Mouse (Mus musculus) CD4-positive helper T cell, adult 2 months (primary cell): ENCODE results near the gene Bcl7c.

Experiments used
- DNase-seq: peaks from one replicate; pipeline ENCODE4 v3.0.0-alpha.2; 2012; ENCODE audit warnings: low read depth, missing footprints, low spot score

Bcl7c gene

DNA sequence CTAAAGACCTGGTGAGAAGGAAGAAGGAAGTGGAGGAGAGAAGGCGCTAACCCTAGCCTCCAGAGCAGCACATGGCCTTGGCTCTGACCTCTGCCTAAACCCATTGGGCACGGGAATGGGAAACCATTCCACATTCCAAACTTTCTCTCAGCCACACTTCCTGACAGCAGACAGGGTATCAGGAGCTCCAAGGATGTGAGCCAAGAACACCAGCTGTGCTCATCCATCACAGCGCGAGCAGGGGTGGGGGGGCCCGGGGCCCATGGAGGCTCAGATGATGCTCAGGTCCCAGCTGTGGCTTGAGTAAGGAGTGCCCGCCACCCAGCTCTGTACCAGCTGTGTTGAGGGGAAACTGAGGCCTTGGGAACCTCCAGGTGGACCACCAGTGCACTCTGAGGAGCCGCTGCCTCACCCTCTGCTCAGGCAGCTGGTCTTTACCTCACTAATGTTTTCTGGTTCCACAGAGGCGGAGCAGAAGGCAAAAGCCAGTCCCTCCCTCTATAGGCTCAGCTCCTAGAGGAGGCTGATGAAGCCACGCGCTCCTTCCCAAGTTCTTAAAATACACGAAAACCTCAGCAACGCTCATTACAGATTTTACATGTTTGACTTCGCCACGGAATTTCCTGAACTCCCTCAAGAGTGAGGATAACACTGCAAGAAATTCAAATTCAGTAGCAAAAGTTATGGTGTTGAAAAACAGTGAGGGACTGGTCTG, 23.3 kb downstream of the Bcl7c start:
- DNase-seq, result no peak

DNA sequence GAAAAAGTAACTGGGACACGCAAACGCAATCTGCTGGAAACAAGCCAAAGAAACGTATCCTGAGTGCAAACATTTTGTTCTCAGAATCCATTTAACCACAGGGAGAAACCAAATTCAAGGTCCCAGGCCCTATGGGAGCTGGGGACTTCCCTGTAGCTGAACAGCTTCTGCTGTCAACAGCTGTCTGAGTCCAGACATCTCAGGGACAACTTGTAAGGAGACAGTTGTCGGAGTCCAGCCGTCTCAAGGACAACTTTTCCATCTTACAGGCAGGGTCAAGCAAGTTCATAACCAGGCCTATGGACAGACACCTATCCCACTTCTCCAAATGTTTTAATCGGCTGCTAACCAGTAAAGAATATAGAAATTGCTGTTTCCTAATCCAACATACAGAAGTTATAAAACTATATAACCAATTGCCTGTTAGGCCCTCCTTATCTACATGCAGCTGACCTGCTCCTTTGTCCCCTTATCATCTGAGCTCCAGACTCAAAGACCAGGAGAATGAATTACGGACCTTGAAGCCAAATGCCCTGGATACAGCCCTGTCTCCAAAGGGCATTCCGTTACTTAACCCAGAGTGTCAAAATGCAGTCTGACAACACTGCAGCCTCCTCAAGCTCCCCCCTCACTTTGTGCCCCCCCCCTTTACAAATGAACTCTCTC, 26.7 kb downstream of the Bcl7c start:
- no peak for DNase-seq

DNA sequence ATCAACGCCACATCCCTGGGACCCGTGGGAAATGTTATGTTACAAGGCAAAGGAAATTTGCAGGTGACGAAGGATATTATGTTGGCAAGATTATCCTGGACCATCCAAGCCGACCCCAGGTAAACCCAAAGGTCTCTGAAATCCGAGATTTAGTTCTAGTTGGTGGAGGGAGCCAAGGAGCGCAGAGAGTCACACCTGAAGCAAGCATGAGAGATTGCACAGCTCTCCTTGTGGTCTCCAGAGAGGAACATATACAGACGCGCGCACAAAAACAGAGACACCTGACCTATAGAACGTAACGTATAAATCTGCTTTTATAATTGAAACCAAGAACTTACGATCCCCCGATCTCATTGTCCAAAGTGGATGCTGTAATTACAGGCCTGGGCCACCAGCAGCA, 28.2 kb downstream of the Bcl7c start:
- DNase-seq, result no peak

DNA sequence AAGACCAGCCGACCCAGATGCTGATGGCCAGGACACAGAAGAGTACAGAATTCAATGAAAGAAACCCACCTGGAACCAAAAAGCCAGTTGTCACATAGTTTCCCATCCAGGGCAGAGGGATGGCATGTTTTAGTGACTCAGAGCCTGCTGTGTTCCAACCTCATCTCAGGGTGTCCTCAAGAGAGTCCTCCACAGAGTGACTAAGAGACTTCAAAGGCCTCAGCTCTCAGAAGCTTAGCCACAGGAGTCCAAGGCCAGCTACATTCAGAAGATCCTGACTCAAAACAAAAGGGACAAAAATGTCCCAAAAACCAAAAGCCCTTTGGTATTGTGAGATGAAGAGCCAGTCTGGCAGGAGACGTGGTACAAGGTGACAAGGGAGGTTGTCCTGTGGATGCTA, 29.9 kb downstream of the Bcl7c start:
- DNase-seq, result no peak

DNA sequence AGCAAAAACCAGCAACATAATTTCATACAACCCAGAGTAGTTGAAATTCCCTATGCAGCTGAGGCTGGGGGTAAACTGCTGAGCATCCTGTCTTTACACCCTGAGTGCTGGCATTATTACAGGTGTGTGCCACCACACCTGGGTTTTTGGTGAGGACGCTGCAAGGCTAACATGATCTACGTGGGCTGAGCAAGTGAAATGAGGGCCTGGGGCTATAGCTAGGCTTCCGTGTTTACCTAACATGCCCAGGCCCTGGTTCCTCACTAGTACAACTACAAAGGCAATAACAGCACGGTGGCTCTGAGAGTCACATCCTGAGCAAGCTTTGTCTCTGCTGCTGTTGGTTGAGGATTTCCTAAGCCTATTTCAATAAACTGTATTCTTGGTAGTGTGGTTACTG, 31.1 kb downstream of the Bcl7c start:
- no peak for DNase-seq

DNA sequence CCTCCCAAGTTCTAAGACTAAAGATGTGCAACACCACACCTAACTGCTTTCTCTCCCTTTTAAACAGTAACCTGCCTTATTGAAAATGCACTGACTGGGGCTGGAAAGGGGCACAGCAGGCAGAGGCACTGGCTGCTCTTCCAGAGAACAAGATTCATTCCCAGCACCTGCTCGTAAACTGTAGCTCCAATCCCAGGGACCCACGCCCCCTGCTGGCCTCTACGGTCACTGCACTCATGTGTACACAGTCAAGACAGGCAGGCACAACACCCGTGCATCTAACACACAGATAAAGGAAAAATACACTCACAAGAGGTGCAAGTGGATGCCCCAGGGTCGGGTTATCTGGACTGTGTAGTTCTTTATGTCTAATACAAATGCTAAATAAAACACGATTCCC, 31.7 kb downstream of the Bcl7c start:
- DNase-seq, result peak; percentile 46

DNA sequence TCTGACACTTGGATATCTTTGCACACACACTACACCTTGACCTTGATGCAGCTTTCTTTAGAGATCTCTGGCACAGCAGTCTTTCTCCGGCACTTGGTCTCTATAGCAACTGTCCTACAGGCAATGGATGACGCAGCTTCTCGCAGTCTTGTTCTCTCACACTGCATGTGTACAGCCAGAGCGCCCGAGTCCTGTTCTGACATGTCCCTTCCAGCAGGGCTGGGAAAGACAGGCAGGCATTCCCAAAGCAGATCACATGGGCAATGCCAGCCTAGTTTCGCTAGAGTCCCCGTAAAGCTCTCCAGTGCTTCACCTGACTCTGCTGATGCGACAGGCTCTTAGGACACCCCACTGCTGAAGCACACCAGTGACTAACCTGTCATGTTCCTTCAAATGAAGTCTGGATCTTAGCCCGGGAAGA, 33.3 kb downstream of the Bcl7c start:
- no peak for DNase-seq

DNA sequence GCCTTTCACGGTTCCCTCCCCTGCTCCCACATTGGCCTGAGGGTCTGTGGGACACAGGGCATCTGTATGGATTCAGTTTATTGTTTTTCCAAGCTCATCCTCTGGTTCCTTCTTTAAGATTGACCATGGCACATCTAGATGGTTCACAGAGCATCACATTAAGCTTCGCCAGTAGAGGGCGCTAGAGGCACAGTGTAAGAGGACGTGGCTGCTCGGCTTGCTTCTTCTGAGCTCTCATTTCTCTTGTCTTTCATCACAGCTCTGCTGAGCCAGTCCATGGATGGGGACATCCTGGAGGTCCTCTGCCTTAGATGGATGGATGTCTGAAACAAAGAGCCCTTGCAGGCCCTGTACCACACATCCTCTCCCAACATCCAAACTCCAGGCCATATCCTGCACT, 33.8 kb downstream of the Bcl7c start:
- peak; percentile 74 for DNase-seq

DNA sequence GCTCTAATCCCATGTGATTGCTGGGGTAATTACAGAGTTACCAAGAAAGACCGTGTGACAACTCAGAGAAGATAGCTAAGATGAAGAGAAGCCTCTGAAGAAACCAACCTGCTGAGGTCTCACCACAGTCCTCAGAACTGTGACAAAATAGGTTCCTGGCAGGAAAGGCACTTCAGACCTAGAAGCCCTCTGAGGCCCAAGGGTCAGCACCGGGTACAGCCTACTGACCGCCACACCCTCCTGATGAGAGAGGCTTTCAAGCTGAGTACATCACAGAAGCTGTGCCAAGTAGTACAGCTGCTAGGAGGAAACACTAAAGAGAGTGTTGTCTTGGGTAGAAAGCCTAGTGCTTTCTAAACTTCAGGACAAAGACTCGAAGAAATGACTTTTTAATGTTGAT, 36.0 kb downstream of the Bcl7c start:
- no peak for DNase-seq

DNA sequence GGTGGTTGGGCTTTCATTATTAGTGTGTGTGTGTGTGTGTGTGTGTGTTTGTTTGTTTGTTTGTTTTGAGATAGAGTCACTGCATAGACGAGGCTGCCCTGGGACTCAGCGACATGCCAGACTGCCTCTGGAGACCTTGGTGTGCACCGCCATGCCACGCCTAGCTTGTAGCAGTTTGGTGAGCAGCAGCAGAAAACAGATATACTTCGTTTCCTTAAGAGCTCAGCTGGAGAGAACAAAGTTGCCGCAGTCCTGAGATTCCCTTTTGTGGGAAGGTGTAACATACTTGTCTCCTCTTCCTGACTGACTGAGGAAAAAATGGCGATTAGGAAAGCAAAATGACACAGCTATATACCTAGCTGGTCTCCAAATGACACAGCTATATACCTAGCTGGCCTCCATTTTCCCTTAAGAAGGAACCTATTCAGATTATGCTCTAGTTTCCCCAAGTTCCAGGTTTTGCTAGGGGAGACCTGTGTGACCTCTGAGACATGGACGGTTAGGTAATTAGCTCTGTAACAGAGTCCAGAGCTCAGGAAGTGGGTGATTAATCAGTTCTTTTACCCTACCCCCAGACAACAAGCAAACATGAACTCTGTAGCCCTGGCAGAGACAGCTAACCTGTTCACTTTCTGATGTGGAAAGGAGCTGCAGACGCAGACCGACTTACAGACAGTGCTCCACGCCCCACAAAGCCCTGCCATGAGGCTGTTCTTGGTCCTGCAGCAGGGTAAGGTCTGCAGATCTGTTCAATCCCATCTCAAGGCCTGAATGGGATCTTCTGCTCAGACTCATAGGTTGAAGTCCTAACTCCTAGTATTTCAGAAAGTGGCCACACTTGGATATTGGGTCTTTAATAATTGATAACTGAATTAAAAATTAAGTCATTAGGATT, 36.6 kb downstream of the Bcl7c start:
- DNase-seq, result no peak

DNA sequence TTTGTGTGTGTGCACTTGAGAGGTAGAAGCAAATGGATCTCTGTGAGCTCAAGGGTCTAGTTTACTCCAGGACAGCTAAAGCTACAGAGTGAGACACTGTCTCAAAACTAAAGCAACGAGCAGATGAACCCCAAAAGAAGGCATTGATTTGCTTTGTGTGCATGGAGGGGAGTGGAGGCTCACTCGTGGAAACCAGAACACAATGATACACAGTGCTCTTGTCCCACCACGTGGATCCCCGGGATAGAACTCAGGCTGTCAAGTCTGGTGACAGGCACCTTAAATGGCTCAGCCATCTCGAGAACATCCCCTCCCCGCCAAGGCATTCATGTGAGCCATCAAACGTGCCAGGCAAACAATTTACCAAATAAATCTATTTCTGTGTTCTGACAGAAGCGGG, 41.6 kb downstream of the Bcl7c start:
- DNase-seq, result no peak

DNA sequence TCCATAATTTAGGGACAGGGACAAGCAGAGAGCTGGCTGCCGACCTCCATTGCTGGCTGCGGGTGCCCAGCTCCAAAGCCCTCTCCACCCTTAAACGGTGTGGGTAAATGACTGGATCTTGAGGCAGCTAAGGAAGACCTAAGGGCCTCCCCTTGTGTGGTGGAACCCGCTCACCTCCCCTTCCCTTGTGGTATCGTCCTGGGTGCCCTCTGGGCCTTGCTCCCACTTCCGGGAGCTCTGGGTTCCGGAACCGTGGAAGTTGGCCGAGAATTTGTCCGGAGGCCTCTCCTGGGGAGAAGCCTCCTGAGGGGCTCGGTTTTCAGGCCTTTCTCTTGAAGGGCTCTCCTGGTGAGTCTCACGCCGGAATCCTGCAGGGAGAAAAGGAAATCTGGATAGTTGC, 42.1 kb downstream of the Bcl7c start:
- DNase-seq, result no peak

DNA sequence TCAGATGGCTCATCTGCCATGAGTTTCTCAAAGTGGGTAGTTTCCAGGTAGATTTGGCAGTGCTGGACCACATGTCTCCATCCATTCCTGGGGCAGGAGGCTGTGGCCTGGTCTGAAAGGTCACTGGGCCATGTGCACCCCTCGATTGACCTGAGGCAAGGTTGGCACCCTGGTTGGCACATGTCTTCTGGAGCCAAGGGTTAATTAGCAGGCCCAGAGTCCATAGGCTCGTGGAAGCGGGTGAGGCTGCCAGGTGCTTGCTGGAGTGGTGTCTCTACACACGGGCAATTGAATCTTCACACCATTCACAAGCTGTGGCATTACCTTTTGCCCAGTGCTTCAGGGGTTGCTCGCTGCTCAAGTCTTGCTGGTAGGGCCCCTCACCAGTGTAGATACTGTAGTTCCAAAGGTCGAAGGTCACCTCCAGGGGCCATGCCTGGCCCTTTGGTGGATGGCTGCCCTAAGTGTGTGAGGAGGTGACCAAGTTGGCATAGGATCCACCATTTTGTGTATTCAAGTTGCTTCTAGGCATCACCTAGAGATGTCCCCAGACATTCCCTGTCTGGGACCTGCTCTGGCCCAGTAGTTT, 42.6 kb downstream of the Bcl7c start:
- no peak for DNase-seq

DNA sequence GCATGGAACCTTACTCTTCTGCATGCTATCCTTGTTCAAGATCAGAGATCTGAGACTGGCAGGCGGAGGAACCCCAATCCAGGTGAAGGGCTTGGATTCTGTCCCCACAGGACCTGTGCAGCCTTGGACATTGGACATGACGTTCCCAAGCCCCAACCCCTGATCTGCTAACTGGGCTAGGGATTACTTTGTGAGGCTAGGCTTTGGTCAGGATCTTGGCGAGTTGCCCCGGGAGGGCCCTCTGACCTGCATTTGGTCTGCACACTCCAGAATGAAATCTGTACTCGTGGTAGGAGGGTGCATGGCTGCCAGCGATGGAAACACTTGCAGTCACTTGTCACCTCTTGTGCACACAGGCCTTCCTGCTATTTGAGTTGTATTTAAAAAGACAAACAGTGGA, 45.8 kb downstream of the Bcl7c start:
- no peak for DNase-seq

DNA sequence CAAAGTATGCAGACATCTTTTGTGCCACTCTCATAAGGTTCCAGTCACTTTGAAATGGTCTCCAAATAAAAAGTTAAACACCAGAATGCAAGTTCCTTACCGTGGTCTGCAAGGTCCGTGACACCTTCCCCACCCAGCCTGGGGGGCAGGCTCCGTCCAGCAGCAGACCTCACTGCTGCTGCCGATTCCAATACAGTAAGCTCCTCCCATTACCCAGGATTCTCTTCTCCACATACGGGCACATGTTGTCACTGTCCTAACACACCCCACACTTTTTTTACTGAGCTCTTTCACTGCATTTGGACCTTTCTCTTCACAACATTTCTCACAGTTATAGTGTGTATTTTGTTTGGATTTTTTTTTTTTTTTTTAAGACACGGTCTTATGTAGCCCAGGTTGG, 46.9 kb downstream of the Bcl7c start:
- DNase-seq, result no peak

DNA sequence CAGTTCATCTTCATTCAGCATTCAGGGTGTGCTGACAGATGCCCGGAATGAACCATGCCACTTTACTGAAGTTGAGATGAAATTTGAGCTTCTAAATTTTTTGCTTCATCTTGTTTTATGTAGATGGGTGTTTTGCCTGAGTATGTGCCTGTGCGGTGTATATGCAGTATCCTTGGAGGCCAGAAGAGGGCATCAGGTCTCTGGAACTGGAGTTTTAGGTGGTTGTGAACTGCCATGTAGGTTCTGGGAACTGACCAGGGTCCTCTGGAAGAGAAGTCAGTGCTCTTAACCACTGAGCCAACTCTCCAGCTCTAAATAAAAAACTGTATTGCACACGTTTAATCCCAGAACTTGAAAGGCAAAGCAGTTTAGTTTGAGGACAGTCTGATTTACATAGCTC, 47.9 kb downstream of the Bcl7c start:
- no peak for DNase-seq

DNA sequence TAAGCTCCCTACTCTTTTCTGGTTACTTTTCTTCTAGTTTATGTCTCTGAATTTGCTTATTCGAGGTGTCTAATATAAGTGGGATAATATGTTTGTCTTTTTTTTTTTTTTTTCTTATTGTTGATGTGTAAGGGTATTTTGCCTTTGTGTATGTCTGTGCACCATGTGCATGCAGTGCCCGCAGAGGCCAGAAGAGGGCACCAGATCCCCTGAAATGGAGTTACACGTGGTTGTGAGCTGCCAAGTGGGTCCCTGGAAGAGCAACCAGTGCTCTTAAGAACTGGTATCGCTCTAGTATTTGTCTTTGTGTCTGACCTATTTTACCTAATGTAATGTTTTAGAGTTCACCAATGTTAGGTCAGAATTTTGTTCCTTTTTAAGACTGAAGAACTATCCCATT, 51.8 kb downstream of the Bcl7c start:
- DNase-seq, result peak; percentile 54

DNA sequence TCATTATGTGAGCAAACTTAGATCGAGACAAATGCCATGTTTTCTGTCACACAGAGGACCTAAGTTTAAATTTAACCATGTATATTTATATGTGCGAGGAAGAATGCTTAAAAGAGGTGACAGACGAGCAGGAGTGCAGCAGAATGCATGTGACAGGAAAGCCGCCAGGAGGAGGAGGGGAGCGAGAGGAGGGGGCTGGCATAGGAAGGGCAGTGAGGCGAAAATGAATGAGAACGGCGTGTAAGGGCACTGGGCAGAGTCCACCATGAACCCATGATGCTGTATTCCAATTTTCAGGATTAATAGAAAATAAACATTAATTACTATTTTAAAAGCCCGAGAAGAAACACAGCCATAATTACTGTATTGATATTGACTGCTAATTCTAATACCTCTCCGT, 54.4 kb downstream of the Bcl7c start:
- no peak for DNase-seq

DNA sequence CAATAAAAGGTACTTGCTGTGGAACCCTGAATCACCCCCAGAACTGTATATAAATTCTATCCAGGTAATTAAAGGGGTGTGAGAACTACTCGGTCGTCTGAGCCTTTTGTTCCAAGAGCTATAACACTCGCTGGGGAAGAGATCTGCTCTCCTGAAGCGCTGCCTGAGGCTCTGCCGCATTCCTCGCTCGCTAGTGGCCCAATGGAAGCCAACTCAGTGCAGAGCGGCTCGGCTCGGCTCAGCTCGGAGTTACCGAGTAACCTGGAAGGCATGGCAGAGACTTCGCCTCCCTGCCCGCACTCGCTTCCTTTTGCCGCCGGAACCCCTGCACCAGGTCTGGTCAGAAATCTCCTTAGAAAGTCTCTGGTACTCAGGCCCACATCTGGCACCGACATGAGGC, 56.7 kb downstream of the Bcl7c start:
- no peak for DNase-seq

DNA sequence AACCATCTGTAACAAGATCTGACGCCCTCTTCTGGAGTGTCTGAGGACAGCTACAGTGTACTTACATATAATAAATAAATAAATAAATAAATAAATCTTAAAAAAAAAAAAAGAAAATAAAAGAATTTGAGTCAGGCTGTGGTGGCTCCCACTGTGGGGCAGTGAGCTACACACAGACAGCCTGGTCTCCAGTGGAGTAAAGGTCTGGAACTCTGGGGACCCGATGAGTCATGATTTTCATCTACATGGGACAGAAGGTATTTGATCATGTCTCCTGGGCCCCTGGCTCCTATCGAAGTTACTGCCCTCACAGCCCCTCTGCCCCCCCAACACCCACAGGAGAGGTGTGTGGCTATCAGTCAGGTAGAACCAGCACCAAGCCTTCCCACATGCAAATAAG, 57.1 kb downstream of the Bcl7c start:
- no peak for DNase-seq

DNA sequence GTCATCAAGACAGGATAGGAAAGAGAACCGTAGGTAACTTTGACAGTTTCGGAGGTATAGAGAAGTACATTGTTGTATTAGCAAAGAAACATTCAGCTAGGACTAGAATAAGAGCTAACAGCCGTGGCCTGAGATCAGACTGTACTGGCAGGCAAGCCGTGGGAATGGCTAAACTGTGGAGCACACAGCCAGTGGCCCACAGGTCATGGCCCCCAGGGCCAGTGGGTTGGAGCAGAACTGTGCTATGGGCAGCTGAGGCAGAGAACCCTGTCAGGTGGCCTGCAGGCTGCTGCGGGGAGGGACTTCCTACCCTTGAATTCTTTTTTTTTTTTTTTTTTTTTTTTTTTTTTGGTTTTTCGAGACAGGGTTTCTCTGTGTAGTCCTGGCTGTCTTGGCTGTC, 59.5 kb downstream of the Bcl7c start:
- DNase-seq, result no peak

DNA sequence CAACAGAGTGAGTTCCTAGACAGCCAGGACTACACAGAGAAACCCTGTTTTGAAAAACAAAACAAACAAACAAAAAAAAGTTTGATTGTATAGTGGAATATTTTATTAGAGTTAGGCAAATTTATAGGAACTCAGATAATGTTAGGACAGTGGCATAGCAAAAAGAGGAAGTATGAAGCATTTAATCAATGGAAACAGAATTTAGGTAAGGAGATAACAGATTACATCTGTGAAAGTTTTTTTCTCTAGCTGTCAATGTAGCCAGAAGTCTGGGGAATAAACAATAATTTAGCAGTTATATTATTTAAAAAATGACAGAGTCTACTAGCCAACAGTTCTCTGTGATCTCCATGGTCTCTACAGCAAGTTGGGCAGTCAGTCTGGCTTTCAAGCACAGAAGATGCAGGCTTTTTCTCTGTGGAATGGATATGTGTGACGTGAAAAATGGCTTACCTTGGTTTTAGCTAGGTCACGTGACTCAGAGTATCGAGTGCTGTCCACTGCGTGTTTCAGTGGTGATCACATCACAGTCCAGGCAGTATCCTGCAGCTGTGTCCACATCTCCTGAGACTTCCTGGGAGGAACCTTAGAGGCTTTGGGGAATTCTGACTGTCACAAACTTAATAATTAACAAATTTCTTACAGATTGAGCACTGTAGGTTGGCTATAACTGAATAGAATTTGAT, 60.1 kb downstream of the Bcl7c start:
- DNase-seq, result no peak
